Mouse (Mus musculus) cerebellum, adult 2 months (tissue): ENCODE measurements around the gene Kcnma1.

ENCODE experiments used
- CTCF ChIP-seq: fragments of 200-500 bp; IDR thresholded peaks from 2 replicates; pipeline ENCODE4 v1.5.1; 2011; ENCODE audit warnings: low read depth, mild to moderate bottlenecking, control low read depth, low read length, moderate library complexity, borderline replicate concordance; ENCODE audit not compliant: insufficient read depth
- POLR2A ChIP-seq: fragments of 200-500 bp; IDR thresholded peaks from 2 replicates; pipeline ENCODE4 v1.6.1; 2011; ENCODE audit warnings: low read length, control low read depth, borderline replicate concordance; ENCODE audit not compliant: insufficient read depth

- TF ChIP-seq CTCF = no peak
- TF ChIP-seq POLR2A = no peak
Observed at GRCm38 (mm10) chr14:23391566-23391965, 622.7 kb downstream of the Kcnma1 start.
